Mouse (Mus musculus) liver (tissue): ENCODE results near the gene Gadd45a.
A peak's percentile ranks its signal among the peaks of the same experiment; 100 is the strongest.

ENCODE experiments used
- DNase-seq: peaks from one replicate; pipeline ENCODE4 v3.0.0-alpha.2; 2020; ENCODE audit warnings: mixed read lengths

The Gadd45a gene

DNA sequence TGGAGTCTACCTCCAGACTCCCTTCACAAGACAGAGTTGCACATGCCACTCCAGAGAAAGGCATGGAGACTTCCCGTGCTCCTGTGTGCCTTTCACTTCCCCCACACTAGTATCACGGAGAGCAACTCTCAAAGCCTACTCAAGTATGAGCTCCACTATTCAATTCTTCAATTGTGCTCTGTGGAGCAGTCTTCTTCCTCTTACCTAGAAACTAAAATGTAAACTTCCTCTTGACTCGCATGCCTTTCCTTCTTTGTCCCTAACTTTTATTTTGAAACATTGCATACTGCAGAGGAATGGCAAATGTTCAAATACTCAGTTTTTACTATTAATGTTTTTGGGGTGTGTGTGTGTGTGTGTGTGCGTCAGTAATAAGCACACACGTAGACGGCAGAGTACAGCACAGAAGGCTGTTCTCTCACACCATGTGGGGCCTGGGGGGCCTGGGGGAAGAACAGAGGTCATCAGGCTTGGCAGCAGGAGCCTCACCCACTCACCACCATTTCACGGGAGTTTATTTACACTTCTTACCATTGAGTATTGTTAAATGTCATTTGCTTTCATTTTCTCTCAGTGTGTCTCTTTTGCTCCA, 20.6 kb downstream of the Gadd45a start:
- DNase-seq, result no peak

GRCm38 (mm10) chr6:67015739-67016519, 21.3 kb downstream of the Gadd45a start:
- DNase-seq, result no peak

- DNase-seq, result peak; percentile 40
Observed at GRCm38 (mm10) chr6:67014679-67015075, 22.6 kb downstream of the Gadd45a start.

DNA sequence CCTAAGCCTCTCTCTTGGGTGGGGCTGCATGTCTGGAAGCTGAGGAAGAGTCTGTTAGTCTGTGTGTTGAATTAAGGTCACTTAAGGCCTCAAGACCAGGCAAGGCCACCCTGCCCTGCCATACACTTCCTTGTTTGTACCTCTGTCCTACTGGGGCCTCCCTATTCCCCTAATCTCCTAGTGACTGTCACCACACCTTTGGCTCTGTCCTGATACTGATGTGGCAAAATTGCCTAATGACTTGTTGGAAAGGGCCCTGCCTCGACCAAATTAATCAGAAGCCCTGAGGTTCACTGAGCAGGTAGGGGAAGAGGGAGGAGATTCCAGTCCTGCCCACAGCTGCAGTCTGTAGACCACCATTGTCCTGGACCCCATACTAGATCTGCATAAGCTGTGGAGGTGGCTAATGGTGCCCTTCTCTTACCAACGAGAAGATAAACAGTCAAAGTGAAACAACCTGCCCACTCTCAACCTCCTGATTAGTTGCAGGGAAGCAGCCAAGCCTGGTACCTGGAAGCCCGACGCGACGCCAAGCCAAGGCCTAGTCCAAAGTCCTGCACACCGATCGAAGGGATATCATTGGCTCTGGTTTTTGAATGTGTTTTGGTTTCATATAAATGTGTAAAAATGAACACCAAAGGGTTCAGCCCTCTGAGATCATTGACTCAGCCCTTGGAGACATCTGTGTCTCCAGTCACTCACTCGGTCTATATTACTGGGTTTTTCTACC, 23.1 kb downstream of the Gadd45a start:
- DNase-seq, result peak; percentile 50

DNA sequence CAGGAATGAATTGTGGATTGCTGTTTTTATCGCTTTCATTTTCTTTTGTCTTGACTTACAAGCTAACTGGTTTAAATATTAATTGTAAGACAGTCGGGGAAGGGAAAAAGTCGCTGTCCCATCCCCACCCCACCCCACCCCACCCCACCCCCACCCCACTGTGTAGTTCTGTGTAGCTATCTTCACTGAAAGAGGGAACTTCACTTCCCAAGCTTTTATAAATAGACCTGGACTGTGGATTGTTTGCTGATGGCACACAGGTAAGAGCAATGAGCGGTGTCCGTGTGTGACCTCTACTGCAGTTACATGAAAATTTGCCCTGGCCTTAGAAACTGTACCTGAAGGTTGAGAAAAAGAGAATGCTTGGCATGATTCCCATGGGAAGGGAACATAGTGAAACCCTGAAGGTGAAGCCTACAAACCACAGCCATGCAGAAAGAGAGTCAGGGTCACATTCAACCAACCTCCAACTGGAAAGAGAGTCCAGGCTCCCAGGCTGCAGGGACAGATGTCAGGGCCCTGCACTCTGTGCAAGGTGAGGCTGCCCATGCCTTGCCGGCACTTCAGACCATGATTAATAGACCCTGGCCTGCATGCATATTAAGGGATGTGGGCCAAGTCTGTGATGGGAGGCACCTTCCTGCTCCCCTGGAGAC, 23.8 kb downstream of the Gadd45a start:
- DNase-seq, result no peak

DNA sequence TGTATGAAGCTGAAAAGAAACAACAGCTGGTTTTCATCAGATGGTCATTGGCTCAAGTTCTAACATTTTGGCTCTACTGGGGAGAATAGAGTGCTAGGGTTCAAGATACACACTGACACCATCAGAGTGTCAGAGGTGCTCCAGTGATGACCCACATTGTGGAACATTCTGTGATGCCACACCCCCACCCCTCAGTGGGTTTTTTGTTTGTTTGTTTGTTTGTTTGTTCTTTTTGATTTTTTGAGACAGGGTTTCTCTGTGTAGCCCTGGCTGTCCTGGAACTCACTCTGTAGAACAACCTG, 26.1 kb downstream of the Gadd45a start:
- DNase-seq, result no peak

DNA sequence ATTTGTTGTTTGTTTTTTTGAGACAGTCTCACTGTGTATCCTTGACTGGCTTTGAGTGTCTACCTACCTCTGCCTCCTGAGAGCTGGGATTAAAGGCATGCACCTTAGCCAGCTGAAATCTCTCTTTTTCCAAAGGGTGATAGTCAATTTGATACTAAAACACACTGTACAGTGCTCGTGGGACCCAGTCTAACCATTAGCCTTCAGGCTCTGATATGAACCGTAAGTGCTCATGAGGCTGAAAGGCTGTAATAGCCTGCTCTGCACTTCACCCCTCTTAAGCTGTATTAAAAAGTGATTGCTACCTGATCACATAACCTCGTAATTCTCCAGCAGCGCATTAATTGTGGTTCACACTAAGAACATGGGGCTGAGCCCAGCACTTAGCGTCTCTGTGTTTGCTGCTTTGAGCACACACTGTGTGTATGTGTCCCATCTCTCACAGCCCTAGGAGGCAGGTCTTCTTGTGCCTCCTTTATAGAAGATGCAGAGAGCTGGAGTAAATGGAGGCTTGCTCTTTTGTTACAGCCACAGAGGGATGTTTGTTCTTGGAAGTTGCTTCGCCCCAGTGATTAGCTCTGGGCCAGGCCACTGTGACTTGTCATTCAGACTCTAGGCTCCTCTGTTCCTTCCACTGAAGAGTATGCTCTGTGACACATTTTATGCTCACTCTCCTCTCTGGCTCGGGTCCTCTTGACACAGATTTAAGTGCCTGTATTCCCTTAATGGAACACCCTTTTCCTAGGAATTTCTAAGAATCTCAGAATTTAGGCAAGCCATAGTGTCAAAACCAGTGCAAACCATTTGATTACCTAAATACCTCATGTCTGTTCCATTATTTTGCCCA, 26.7 kb downstream of the Gadd45a start:
- no peak for DNase-seq

DNA sequence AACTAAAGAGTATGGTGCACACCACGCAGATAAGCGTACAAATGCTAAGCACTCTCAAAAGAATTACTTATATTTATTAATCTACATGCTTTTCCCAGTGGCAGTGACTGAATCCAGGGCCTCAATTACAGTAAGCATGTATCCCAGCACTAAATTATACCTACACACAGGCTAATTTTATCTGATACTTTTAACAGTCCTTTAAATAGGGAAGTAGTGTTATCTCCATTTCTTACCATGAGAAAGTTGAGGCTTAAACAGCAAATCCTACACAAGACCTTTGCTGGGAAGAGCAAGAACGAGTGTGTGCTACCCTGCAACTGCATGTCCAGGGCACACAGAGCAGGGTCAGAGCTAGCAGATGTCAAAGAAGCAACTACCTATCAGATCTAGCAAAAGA, 27.4 kb downstream of the Gadd45a start:
- DNase-seq, result no peak

DNA sequence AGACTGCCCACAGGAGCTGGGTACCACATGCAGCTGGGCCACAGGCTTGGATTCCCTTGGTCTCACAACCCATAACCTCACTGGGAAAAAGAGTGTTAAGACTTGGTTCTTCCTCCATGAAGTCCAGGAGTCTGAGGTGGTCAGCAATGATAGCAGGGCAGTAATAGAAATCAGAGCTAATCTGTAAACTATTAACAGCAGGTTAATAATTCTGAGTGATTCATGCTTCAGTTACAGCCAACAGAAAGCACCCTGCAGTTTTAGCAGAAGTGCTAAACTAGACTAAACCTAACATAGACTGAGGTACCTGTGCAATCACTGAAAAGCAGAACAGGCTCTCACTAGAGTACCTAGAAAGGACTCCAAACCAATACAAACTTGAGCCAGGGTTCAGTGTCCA, 37.5 kb downstream of the Gadd45a start:
- no peak for DNase-seq

DNA sequence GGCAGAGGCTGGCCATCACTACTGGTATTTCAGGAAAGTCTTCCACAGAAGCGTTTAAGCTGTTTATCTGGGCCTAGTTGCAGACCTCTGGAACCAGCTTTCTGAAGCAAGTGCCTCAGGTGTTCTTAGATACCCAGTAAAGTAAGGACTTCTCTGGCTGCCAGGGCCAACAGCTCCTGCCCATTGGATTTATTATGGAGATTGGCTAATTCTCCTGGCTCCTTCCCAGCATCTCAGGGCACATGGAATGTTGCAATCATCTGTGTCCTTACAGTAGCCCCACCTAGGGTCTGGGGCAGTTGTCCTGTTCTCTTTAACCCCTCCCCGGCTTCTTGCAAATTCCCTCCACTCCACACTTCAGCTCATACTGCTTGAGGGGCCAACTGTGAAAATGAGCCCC, 38.6 kb downstream of the Gadd45a start:
- no peak for DNase-seq

DNA sequence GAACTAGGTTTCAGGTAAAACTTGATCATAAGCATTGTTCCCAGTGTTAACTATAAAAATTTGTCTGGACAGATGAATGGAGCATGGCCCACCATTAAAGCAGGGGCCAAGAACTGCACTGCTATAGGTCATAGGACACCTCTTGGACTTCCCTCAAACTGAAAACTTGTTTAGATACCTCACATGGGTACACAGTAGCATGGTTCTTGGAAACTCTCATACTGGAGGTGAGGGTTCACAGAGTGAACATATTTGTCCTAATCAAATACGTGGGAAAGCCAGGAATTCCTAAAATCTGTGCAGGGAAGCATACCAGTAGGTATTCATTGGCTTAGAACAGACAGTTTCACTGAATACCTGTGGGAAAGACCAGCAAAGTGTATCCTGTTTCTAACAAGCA, 41.0 kb downstream of the Gadd45a start:
- DNase-seq, result no peak

DNA sequence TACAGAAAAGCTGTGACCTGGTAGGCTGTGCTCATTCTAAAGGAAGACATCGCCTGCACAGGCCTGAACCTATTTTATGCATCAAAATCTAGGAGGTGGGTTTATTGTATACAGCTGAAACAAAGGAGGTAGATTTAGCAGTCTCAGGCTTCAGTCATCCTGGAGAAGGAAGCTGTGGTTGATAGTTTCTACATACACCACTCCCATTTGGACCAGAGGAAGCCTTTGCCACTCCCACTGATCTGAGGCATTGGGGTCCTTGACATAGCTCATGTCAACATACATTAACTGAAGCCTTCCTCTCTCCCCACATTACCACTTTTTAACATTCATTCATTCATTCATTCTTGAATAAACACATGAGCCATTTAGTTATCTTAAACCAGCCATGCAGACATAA, 41.4 kb downstream of the Gadd45a start:
- DNase-seq, result no peak

- DNase-seq, result no peak
Observed at GRCm38 (mm10) chr6:66994981-66995380, 42.3 kb downstream of the Gadd45a start.

DNA sequence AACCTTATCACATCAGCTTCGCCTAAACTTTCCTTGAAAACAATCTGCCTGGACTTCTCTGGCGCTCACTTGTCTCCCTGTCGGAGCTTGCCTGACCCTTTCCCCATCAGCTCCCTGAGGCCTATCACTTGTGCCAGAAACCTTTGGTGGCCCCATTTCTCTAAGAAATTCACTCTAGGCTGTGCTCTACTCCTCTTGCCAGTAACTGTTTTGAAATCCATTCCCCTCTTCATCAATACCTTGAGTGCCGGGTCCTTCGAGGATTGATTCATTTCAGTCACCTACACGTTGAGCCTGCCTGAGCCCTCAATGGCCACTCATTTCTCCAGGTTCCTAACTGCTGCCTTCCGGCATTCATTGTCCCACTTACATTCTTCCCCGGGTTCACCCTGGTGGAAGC, 44.5 kb downstream of the Gadd45a start:
- no peak for DNase-seq

DNA sequence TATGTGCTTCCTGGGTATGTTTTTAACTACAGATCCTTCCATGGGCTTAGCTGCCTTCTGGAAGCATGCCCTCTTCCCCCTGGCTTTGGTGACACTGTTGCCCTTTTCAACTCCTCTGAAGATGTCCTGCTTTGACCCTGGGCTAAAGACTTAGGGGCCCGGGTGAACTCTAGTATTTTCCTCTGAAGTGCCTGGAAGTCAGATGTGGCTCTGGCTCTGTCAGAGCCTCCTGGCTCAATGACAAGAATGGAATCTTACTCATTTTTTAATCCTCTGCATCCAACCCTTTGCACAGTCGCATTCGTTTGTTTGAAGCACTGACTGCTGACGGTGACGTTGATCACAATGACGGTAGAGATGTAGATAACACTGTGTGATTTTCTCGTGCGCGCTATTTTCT, 45.0 kb downstream of the Gadd45a start:
- DNase-seq, result no peak

- no peak for DNase-seq
Observed at GRCm38 (mm10) chr6:66989518-66989917, 47.7 kb downstream of the Gadd45a start.

DNA sequence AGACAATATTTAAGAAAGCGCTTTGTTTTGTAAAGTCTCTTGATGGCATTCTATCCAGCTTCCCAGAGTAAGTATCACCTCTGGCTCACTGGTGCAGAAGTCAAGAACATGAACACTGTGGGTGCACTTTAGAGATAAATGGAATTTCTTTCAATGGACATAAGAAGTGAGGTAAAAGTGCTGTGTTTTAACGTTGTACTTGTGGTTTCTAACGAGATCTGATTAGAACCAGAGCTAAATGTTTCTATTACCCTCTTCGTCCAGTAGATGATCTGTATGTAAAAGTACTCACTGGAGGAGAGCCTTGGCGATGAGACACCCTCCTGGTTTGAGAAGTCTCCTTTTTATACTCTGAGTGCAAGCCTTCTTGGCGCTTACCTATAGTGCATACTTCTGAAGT, 48.2 kb downstream of the Gadd45a start:
- DNase-seq, result no peak

GRCm38 (mm10) chr6:66988363-66988762, 48.9 kb downstream of the Gadd45a start:
- DNase-seq, result no peak

DNA sequence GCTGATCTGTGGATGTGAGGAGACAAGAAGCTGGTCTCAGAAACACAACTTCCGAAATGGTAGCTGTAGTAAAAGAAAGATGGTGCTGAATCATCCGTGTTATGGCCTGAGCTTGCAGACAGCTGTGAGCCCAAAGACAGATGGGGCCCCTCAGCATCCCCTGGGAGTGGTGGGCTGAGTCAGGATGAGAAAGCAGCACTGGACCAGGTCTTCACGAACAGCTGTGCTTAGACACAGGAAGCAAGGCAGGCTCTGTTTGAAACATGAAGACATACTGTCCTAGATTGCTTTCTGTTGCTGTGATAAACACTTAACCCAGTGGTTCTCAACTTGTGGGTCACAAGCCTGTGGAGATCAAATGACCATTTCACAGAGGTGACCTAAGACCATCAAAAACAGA, 49.6 kb downstream of the Gadd45a start:
- peak; percentile 85 for DNase-seq

- peak; percentile 57 for DNase-seq
Observed at GRCm38 (mm10) chr6:66986063-66986462, 51.2 kb downstream of the Gadd45a start.

- DNase-seq, result no peak
Observed at GRCm38 (mm10) chr6:66985500-66985899, 51.8 kb downstream of the Gadd45a start.
